Mouse (Mus musculus) adipocyte (in vitro differentiated cells): ENCODE results near the gene Nrcam.
"Not testable (repeated sequence)": the region's sequence is repeated elsewhere in the genome, so short reads cannot be mapped to it uniquely, and the experiment has no call there.

ENCODE experiments used
- DNase-seq: peaks from one replicate; pipeline ENCODE4 v3.0.0-alpha.2; 2016; ENCODE audit warnings: low spot score

Gene Nrcam

DNA sequence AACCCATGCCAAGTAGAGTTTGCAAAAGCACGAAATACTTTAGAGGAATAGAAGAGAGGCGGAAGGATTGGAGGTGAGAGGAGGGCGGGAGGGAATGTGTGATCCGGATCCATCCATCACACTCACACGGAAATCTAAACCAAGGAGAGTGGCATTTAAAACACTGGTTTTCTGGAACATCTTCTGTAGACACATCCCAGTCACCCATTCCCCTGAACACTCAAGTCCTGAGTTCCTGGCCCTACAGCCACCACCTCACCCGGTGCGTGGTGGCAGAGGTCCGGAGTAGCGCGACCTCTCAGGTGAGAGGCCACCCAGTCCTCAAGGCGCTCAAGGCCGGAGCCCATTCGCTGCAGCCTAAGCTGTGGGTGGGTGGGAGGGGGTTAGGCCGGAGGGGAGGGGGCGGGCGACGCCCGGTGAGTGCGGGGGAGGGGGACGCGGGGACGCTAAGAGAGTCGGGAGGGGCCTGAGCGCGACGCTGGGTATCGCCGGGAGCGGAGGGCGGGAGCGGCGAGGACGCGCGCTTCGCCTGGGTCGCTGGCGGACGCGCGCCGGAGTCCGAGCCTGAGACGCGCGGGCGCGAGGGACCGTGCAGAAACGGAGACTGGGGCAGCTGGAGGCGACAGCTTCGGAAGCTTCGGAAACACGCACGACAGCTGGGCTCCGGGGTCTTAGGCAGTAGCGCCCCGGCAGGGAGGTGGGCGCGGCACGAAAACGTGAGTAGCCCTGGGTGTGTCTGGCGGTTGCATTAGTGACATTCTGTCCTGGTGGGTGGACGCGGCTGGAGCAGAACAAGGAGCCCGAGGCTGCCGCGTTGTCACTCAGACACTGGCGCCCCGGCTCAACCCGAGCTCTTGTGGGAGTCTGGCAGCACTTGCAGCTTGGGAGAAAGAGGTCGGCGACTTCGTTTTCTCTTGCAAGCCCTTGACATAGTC, at the start of gene Nrcam:
Nrcam (plus strand) TSS at position 505 of the 935 bp plus-strand sequence.
- DNase-seq: no peak

DNA sequence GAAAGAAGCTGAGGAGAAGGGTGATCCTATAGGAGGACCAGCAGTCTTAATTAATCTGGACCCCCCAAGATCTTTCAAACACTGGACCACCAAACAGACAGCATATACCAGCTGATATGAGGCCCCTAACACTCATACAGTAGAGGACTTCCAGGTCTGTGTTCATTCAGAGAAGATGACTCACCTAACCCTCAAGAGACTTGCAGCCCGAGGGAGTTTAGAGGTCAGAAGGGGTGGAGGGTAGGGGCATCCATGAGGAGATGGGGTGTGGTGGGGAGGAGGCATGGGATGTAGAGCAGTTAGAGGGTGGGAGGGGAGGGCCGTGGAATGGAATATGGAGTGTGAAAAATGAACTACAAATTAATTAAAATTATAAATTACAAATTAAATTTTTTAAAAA, 48.5 kb upstream of the Nrcam start:
- DNase-seq: not testable (repeated sequence)

DNA sequence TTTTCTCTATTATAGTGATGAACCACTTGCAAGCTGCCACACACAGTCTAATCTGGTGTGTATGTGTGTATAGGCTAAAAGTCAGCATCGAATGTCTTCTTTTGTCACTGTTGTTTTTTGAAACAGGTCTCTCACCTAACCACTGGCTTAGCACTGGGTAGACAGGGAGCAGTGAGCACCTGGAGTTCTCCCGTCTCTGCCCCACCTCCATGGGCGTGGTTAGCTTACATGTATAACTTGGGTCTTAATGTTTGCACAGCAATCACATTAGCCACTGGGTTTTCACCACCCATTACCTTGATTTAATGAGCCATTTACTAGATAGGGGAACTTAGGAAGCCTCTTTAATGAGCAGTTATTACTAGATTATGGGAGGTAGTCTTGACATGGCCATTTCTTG, 47.2 kb upstream of the Nrcam start:
- DNase-seq: no peak

DNA sequence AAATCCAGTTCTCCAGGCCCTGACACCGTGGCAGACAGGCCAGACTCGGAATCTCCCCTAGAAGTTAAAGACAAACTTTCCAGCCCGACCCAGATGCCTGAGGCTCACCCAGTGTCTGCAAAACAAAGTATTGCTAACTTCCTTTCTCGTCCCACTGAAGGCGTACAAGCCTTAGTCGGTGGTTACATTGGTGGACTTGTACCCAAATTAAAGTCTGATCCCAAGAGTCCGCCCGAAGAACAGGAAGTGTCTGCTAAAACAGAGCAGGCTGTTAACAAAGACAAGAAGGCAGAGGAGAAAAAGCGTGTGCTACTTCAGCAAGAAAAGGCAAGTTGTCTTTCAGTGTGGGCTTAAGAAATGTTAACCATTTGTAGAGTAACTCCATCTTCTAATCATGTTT, 45.3 kb upstream of the Nrcam start:
- no peak for DNase-seq

DNA sequence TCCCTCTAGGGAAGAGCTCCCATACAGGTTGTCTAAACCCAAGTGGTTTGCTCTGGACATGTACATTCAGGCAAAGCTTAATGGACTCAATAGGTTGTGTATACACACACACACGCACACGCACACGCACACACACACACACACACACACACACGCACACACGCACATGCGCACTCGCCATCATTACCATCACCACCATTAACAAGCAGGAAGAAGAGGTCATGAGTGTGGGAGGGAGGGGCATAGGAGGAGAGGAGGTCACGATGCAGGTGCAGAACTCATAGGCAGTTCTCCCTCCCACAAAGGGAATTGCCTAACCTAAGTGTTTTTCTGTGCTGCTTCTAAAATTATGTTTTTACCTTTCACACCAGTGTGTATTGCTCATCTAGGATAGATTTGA, 41.7 kb upstream of the Nrcam start:
- DNase-seq: no peak

DNA sequence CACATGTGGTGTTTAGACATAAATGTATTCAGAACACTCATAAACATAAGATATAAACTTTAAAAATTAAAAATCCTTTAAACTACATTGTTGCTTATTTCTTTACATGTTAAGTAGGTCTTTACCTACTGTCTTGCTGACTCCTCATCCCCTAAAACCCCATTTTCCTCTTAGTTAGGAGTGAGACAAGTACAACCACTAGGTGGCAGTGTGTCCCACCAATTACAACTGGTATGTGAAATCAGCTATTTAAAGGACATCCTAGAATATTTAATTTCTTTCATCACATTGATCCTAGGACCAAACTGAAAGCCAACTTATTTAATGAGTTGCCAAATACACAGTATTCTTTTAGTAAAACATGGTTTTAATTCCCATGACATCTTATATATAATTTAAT, 36.4 kb upstream of the Nrcam start:
- DNase-seq: peak; percentile 78

DNA sequence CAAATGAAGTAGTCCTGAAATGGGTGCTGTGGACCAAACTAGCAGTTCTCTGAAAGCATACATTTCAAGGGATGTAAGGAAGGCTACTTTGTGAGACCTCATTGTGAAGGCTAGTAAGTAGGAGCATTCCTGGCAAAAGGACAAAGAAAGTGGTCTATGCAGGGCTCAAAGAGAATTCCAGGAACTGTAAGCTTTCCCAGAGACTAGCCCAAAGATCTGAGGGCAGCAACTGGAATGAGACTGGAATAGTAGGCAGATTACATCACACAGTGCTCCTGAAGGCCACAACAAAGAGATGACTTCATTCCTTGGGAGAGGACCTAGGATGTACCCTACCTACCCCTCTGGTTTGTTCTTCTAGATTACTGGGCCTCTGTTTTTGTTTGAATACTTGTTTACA, 27.9 kb upstream of the Nrcam start:
- no peak for DNase-seq

DNA sequence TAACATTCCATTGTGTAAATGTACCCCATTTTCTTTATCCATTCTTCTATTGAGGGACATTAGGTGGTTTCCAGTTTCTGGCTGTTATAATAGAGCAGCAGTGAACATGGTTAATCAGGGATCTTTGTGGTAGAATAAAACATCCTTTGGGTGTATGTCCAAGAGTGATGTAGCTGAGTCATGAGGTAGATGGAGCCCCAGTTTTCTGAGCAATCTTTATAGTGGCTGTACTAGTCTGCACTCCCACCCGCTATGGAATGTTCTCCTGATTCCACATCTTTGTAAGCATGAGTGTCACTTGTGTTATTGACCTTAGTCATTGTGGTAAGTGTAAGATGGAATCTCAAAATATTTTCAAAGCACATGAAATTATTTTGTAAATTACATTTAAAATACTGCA, 24.7 kb upstream of the Nrcam start:
- DNase-seq: no peak

DNA sequence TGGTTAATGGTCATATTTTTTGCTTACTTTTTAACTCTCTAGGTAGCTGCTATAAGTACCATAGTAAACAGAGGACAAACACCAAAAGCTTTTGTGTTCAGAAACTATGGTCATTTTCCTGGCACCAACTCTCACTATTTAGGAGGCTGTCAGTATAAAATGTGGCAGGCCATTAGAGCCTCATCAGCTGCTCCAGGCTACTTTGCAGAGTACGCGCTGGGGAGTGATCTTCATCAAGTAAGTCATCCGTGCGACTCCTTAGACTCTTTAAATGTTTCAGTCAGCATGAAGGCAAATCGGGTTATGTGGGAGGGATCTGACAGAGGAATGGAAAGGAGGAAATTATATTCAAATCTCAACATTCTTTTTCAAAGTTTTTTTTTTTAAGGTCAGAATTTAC, 23.8 kb upstream of the Nrcam start:
- no peak for DNase-seq

DNA sequence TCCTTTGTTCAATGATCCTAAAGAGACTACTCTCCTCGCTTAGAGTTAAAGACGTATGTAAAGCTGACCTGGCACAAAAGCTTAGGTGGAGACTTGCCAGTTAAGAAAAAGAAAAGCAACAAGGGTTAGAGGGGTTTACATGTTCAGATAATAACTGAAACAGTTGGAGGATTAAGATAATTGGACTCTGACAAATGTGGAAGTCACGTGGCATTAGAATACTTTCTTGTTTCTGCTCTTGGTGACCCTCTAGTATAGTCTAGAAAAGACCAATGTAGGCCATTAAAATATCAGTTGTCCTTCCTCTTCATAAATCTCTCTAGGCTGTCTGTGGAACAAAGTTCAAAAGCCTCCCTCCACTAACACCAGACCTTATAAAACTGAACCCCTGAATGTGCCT, 20.5 kb upstream of the Nrcam start:
- DNase-seq: no peak

DNA sequence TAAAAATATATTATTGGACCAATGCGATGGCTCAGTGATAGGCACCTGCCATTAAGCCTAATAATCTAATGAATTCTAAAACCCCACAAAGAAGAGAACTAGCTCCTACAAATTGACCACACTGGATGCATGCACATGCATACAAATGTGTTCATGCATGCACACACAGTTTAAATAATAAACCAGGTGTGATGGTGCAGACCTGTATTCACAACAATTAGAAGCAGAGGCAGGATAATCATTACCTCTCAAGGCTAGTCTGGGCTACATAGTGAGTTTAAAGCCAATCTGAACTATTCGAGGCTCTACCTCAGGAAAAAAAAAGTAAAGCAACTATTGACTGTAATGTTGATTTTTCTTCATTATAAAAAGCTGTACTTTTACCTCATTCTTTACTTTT, 13.5 kb upstream of the Nrcam start:
- no peak for DNase-seq

DNA sequence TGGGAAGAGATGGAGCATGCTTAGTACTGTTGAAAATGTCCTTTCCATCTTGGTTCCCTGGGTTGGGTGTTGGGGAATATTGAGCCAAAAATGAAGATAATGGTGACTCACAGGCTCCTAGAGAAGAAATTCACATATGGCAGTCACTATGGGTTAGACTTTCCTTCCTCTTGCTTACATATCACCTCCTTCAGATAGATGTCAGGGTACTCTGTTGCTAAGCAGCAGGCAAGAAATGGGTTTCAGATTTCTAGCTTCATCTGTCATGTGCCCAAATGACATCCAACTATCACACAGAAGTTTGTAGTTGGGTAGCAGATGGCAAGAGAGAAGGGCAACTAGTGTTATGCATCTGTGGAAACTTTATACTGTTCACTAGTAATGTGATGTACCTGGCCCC, 3.6 kb upstream of the Nrcam start:
- DNase-seq: no peak

DNA sequence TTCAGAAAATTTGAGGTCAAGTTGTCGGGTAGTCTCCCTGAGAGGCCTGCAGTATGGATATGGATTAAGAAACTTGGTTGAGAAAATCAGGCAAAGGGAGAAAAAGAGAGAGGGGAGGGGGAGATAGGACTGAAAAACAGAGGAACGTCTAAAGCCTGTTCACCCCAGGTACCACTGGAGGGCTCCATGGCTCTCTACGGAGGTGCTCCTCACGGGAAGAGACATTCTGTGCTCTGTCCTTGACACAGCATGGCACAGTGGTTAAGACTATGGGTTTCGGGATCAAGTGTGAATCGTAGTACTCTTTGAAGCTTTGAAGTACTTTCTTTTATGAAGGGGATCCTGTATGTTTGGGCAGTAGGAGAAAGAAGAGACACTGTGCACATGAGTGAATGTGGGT, 1.2 kb upstream of the Nrcam start:
- DNase-seq: no peak

DNA sequence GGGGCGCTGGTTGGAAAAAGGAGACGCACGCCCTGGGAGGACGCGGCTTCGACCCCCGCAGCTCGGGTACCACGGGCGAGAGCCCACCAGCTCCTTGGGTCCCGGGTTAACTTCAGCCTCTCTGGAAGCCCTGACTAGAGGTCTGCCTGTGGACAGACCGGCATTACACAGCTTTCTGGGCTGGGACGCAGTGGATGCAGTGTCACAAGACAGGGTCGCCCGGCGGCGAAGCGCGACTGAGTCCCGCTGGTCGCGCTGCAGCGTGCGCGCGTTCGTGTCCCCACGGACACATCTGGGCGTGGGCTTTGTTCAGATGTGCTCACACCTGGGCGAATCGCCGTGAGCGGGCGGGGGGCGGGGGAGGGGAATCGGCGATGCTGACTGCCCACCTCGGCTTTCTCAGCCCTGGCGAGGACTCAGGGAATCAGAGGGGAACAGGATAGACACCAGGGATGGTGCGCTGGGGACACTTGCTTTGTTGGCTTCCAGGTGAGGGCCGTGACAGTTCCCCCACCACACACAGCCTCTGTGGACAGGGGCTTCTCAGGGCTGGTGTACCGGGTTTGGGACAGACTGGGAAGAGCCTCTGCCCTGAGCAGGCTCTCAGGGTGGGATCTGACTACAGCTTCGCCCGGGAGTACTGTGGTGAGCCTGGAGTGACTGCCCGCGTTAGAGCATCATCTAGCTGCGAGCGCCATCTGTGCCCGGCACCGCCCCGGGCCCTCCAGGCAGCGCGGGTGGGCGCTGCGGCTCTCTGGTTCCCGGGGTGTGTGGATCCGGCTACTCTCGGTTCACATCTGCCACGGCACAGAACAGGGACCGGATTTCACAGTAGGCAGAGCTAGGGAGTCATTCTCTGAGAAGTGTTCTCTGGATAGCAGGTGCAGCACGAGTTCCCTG, 881 bp downstream of the Nrcam start:
- DNase-seq: no peak

DNA sequence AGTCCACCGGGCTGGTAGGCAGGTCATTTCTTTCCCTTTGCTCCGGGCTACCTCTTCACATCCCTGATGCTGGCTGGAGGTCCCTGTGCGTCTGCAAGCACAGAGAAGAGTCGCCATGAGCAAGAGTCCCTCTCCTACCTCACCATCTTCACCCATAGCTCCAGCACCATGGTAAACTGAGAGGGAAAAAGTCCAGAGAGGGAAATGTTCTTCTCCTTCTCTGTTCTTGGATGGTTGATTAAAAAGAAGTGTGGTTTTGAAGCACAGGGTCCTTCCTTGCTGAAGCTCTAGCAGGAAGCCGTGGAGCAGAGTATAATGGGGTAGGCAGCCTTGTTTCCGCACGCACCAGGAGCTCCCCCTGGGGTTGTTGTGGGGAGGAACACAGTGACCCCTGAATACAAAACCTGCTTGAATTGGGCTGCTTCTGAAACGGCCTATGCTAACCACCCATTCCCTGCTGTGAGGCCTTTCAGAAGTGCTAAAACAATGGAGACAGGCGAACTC, 1.6 kb downstream of the Nrcam start:
- no peak for DNase-seq

DNA sequence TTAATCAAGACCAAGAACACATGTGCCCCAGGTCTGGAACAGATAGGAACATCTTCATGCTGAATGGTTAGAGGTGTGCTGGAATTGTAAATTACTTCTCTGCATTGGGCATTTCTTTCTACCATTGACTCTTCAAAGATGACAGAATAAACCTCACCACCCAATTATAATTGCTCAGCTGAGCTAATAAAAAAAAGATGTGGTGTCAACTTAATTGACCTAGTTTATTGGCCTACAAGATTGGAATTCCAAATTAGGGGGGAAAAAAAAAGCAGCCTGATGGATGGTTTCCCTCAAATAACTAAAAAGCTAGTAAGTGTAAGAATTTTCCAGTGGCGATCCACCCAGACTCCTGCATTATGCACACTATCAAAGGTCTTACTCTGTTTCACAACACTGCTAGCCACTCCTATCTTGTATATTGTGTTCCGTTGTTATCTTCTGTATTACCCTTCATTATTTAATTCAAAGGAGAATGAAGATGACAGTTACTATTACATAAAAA, 8.5 kb downstream of the Nrcam start:
- no peak for DNase-seq

DNA sequence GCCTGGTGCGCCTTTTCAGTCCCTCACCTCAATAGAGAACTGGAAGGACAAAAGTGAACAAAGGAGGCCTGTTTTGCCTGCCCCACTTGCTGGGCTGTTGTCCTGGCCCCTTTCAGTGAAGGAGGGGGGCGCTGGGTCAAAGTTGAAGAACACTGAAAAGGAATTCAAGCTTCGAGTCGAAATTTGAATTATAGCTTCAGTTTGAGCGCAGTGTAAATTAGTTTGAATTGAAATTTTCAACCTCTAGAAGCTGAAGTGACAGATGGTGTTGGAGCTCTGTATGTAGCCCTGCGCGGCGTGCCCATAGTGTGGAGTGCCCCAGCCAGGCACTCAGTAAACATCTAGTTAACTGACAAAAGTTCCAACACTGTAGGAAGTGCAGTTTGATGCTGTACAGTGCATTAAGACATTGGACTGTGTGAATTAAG, 9.5 kb downstream of the Nrcam start:
- no peak for DNase-seq

DNA sequence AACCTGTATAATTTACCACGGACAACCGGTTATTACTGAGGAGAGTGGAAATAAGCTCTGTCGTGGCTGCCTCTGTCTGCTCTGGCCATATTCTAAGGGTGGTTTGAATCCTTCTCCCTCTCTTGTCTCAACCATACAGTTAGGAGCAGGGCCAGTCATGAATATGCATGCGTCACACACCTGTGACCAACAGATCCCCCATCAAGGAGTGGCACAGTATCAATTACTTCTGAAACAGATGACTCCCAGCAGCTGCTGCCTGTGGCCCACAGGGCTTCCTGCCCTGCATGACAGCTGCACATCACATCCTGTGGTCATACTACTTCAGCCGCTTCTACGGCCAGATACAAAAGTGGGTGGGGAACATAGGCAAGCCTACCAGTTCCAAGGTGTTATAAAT, 15.4 kb downstream of the Nrcam start:
- no peak for DNase-seq

DNA sequence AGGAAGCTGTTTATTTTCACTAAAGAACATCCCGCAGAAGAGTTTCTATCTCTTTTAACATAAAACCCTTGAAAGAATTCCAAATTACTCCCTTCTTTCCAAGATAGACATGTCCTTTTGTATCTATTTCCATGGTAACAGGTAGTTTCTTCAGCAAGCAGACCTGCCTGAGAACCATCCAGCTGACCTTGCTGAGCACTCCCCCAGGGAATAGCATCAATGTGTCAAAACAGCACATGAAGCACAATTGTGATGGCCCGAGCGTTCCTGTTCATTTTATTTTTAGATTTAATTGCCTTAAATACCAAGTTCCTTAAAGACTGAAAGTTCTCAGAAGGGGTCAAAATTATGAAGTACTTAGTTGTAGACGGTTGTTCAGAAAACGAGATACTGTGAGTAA, 16.6 kb downstream of the Nrcam start:
- DNase-seq: no peak

DNA sequence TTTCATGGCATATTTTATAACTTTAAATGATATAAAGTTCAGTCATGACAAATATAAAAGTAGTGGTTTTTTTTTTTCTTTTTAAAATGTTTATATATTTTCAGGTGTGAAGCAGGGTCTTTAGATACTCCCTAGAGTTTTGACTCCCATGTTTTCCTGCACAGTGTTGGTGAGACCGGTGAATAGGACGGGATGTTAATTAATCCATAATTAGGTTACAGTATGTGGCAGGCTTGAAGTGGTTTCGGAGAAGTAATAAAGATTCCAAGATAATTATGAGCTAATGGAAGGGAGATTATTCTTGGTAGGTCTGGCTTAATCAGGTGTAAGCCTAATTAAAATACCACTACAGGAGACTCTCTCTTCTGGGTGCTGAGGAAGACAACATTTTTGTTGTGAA, 17.5 kb downstream of the Nrcam start:
- DNase-seq: no peak

DNA sequence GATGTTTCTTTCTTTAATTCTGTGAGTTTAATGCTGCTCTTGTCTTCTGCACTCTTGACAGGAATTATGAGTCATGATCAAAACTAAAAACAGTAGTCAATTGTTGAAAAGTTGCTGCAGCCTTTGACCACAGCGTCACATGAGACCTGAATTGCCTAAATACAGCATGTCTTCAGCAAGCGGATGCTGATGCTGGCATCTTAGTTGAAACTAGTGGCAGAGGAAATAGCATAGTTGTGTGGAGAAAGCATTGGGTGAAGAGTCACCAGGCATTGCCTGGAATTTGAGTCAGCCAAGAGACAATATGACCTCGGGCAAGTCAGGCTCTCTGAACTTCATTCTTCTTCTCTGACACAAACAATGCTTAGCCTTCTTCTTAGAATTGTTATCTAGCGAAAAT, 26.4 kb downstream of the Nrcam start:
- DNase-seq: peak; percentile 3

DNA sequence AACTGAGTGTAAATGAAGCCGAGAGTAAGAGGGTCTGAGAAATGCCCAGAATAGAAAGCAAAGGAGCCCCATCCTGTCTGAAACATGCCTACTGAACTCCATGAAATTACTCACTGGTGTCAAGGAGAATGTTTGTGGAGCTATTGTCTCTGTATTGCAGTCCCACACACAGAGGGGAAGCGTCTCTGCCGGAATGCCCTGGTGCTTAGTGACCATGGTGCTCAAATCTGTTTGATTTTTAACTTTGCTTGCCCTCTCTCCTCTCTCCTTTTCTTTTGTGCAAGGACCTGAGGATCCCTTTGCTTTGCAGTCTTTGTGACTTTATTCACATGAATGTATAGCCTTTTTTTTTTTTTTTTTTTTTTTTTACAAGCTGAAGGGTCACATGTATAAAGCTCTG, 28.8 kb downstream of the Nrcam start:
- no peak for DNase-seq

DNA sequence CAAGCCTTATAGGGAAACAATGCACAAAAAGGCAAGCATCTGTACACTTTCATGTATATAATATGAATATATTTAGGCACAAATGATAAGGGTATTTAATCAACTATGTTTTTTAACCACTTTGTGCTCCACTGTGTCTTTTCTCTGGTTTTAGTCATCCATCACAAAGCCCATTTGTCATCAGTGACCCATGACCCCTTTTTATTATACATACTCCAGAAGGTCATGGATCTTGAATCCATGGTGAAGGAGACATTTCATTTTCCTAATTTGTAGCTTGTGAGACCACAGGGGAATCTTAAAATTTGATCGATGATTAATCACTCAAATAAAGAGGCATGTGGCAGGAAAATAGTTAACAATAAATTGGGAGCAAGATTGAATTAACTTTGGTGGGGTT, 29.2 kb downstream of the Nrcam start:
- DNase-seq: no peak
